Mouse (Mus musculus) neural tube, embryonic 11.5 days (tissue): ENCODE results near the gene Agl. TPM values are rescaled to one million over a fixed set of nuclear protein-coding genes. Genes with fewer than 3 reads are reported as not detected.

Experiments
- ATAC-seq: fragments of 200-750 bp; cut with Nextera tagmentation; 2 replicates; pipeline ENCODE4 v1.8.0; 2017; ENCODE audit warnings: moderate number of reproducible peaks, mild to moderate bottlenecking, moderate TSS enrichment, moderate library complexity; ENCODE audit not compliant: insufficient read depth, low FRiP score, low TSS enrichment
- DNase-seq: peaks from one replicate; pipeline ENCODE4 v3.0.0-alpha.2; 2015; ENCODE audit warnings: low spot score
- H3K27ac ChIP-seq: fragments of 300-500 bp; sonication (generic); 2 replicates; pipeline ENCODE4 v1.5.1; 2014; ENCODE audit warnings: low read depth, mild to moderate bottlenecking, low read length
- H3K27me3 ChIP-seq: fragments of 300-500 bp; sonication (generic); 2 replicates; pipeline ENCODE4 v1.6.1; 2014; ENCODE audit warnings: mild to moderate bottlenecking, low read length, mixed read lengths; ENCODE audit not compliant: control insufficient read depth, insufficient read depth
- H3K36me3 ChIP-seq: fragments of 300-500 bp; sonication (generic); 2 replicates; pipeline ENCODE4 v1.6.1; 2014; ENCODE audit warnings: mild to moderate bottlenecking, low read length, moderate library complexity, mixed read lengths; ENCODE audit not compliant: control insufficient read depth, insufficient read depth
- H3K4me1 ChIP-seq: fragments of 300-500 bp; sonication (generic); 2 replicates; pipeline ENCODE4 v1.6.1; 2014; ENCODE audit warnings: low read length, mixed read lengths; ENCODE audit not compliant: control insufficient read depth, insufficient read depth
- H3K4me2 ChIP-seq: fragments of 300-500 bp; sonication (generic); 2 replicates; pipeline ENCODE4 v1.6.1; 2014; ENCODE audit warnings: low read depth, mild to moderate bottlenecking, moderate library complexity
- H3K4me3 ChIP-seq: fragments of 300-500 bp; sonication (generic); 2 replicates; pipeline ENCODE4 v1.5.1; 2014; ENCODE audit warnings: low read depth, low read length
- H3K9ac ChIP-seq: fragments of 300-500 bp; sonication (generic); 2 replicates; pipeline ENCODE4 v1.6.1; 2014; ENCODE audit warnings: mild to moderate bottlenecking, low read length
- H3K9me3 ChIP-seq: fragments of 300-500 bp; sonication (generic); 2 replicates; pipeline ENCODE4 v1.6.1; 2016; ENCODE audit warnings: low read length; ENCODE audit not compliant: control insufficient read depth
- WGBS: fragments of 180-500 bp; shearing (Covaris S2); extraction: QIAGEN DNeasy Blood & Tissue Kit; methylation state at CpG from one replicate; pipeline ENCODE4 v1.1.7; 2014; 5-methylcytosine and 5-hydroxymethylcytosine counted together
- polyA plus RNA-seq: library from polyadenylated mRNA; unstranded; fragments of >200 nt; fragmentation: Nextera tagmentation; extraction: Ambion mirVana; gene quantifications from 2 replicates; pipeline ENCODE4 v1.2.1, GENCODE M21; 2014

The Agl gene
- 17.0 and 18.2 TPM in 2 replicates for polyA plus RNA-seq

GRCm38 (mm10) chr3:116807811-116808506, at the start of gene Agl:
Gene Agl (minus strand): TSS chr3:116808166.
- H3K36me3 ChIP-seq, result no peaks in the 10 kb centered on the region
- peak within 1 kb of the TSS; percentile 55; the same call in 1 of the 2 replicates for H3K27ac ChIP-seq
- DNase-seq, result peak; percentile 98
- H3K9ac ChIP-seq, result peak within 1 kb of the TSS; percentile 65
- H3K9me3 ChIP-seq, result no peaks in the 10 kb centered on the region
- 0 out of 2 replicates have a peak, but pooled peaks cover 6% of the 10 kb centered on the region for H3K4me1 ChIP-seq
- peak; percentile 100 for ATAC-seq
- 0% methylated on average over 55 of the region's 57 CpGs for WGBS
- H3K27me3 ChIP-seq, result no peaks in the 10 kb centered on the region
- H3K4me3 ChIP-seq, result peak within 1 kb of the TSS; percentile 71
- H3K4me2 ChIP-seq, result peak within 1 kb of the TSS; percentile 52

DNA sequence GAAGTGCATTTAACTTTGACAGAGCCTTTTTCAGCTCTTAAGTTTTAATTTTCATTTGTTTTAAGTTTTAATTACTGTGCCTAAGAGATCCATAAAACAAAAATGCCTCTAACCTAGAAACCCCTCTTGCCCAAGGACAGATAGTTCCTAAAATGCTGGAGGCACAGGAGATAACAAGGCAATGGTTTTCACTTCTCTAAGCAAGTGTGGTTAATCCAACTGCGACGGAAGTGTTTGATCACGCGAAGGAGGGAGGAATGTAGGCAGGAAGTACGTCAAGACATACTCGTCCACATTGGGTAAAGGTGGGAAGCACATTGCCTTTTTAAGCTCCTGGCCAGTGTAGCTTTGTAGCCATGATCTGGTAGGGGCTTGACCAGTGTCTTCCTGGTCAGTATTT, 49.6 kb upstream of the Agl start:
- no peaks in the 10 kb centered on the region for H3K36me3 ChIP-seq
- H3K27ac ChIP-seq, result no peak overlapping the region
- no peak overlapping the region for H3K4me2 ChIP-seq
- H3K4me1 ChIP-seq, result no peaks in the 10 kb centered on the region
- H3K9me3 ChIP-seq, result no peaks in the 10 kb centered on the region
- DNase-seq, result no peak
- no peak overlapping the region for H3K9ac ChIP-seq
- no peak for ATAC-seq
- 84% methylated on average over 6 of the region's 6 CpGs for WGBS
- H3K27me3 ChIP-seq, result no peaks in the 10 kb centered on the region
- no peak overlapping the region for H3K4me3 ChIP-seq

GRCm38 (mm10) chr3:116852421-116852820, 44.5 kb upstream of the Agl start:
- H3K9me3 ChIP-seq, result no peaks in the 10 kb centered on the region
- no peaks in the 10 kb centered on the region for H3K4me1 ChIP-seq
- H3K4me3 ChIP-seq, result no peak overlapping the region
- H3K27ac ChIP-seq, result no peak overlapping the region
- H3K9ac ChIP-seq, result no peak overlapping the region
- H3K36me3 ChIP-seq, result no peaks in the 10 kb centered on the region
- H3K27me3 ChIP-seq, result no peaks in the 10 kb centered on the region
- no peak overlapping the region for H3K4me2 ChIP-seq
- no peak for DNase-seq
- no peak for ATAC-seq
- WGBS, result 91% methylated on average over 3 of the region's 3 CpGs

DNA sequence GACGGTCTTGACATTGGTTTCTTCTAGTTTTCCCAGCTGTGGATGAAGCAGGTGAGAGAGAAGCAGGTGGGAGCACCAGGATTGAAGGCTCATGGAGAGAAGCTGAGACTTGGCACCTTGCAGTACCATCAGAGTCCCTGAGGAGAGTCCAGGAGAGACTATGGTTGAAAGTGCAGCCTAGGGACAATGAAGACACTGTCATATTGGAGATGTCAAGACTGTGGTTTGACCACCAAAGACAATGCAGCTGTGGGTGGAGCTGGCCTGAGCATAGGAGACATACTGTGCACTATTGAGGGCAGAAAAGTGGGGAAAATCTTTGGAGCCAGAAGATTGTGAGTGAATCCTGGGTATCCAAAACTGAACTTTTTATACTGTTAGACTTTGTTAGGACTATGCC, 42.4 kb upstream of the Agl start:
- WGBS, result 83% methylated on average over 1 of the region's 1 CpGs
- Histone ChIP-seq H3K36me3 (no peaks in the 10 kb centered on the region), H3K9ac (no peak overlapping the region), H3K9me3 (no peaks in the 10 kb centered on the region), H3K4me1 (no peaks in the 10 kb centered on the region), H3K4me3 (no peak overlapping the region), H3K27ac (no peak overlapping the region), H3K4me2 (no peak overlapping the region), H3K27me3 (no peaks in the 10 kb centered on the region)
- ATAC-seq, result no peak
- DNase-seq, result no peak

DNA sequence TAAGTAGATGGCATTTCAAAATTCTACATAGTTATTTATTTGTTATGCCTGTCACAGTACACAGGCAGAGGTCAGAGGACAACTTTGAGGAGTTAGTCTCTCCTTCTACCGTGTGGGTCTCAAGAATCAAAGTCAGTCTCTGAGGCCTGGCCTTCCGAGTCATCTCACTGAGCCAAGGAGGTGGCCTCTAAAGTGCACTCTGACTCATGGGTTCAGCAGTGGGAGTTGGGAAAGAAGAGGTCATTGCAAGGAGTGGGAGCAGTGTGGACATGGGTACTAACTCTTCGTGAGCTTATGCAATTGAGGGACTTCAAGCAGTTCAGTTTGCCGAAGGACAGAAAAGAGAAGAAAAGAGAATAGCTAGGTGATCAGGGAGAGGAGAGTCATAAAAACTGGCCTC, 41.0 kb upstream of the Agl start:
- H3K4me3 ChIP-seq, result no peak overlapping the region
- DNase-seq (no peak), ATAC-seq (no peak)
- H3K9ac ChIP-seq, result no peak overlapping the region
- H3K36me3 ChIP-seq, result no peaks in the 10 kb centered on the region
- no peak overlapping the region for H3K4me2 ChIP-seq
- no peaks in the 10 kb centered on the region for H3K4me1 ChIP-seq
- no peak overlapping the region for H3K27ac ChIP-seq
- no peaks in the 10 kb centered on the region for H3K9me3 ChIP-seq
- WGBS, result 86% methylated on average over 4 of the region's 4 CpGs
- no peaks in the 10 kb centered on the region for H3K27me3 ChIP-seq

DNA sequence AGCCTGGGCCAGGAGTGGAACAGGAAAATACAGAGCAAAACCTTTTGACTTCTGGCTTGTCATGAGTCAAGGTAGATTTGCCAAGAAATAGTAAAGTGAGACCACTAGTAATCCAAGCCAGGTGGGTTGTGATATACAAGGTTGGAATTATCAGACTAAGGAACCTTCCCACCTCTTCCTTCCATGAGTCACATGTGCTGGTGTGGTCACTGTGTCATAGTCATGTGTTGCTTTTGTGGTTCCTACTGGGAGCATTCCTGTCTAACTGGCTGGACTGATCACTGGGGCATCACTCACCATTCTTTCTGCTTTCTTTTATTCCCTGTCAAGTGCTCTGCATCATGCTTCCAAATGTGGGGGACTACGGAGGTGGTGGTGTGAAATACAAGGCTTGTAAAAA, 40.1 kb upstream of the Agl start:
- H3K27ac ChIP-seq, result no peak overlapping the region
- WGBS, result 90% methylated on average over 1 of the region's 1 CpGs
- no peak overlapping the region for H3K9ac ChIP-seq
- H3K4me3 ChIP-seq, result no peak overlapping the region
- H3K4me2 ChIP-seq, result no peak overlapping the region
- no peak for DNase-seq
- no peaks in the 10 kb centered on the region for H3K27me3 ChIP-seq
- no peaks in the 10 kb centered on the region for H3K36me3 ChIP-seq
- no peak for ATAC-seq
- no peaks in the 10 kb centered on the region for H3K9me3 ChIP-seq
- H3K4me1 ChIP-seq, result no peaks in the 10 kb centered on the region

DNA sequence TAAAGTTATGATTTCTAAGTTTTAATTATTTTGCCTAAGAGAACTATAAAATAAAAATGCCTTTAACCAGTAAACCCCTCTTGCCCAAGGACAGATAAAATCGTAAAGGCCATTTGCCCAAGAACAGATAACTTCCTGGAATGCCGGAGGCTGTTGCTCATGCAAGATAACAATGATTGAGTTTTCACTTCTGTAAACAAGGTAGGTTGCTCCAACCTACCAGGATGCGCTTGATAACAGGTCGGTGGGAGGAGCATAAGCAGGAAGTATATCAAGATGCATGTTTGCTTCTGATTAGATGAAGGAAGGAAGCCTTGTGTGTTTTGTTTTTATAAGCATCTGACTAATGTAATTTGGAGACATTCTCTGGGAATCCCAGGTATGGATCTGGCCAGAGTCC, 38.1 kb upstream of the Agl start:
- H3K27me3 ChIP-seq, result no peaks in the 10 kb centered on the region
- no peaks in the 10 kb centered on the region for H3K9me3 ChIP-seq
- H3K27ac ChIP-seq, result no peak overlapping the region
- DNase-seq (no peak), ATAC-seq (no peak)
- H3K36me3 ChIP-seq, result no peaks in the 10 kb centered on the region
- no peak overlapping the region for H3K9ac ChIP-seq
- H3K4me1 ChIP-seq, result no peaks in the 10 kb centered on the region
- no peak overlapping the region for H3K4me3 ChIP-seq
- 86% methylated on average over 4 of the region's 4 CpGs for WGBS
- no peak overlapping the region for H3K4me2 ChIP-seq

DNA sequence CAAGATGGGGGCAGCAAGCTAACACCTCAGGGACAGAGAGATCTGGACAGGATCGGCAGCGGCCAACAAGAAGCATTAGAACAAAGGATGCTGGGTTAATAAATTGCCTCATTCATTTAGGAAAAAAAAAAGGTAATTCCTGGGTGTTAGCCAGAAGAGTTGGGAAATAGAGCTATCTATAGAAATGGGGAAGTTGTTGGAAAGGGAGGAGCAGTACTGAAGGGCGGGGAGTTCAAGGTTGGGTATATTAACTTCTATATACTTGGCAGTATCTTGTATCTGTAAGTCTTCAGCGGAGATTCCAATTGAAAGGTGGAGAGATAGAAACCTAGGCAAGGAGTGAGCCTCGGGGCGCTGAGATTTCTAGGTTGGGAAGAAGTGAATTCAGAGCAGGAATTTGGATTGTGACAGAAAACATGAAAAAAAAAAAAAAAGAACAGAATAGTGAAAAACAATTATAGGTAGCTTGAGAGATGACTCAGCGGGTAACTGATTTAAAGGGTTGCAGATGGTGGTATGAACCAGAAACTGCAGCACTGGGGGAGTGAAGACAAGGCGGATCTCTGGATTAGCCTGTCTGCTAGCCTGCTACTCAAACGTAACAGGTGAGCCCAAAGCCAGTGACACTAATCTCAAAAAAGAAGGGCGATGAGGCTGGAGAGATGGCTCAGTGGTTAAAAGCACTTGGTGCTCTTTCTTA, 37.1 kb upstream of the Agl start:
- ATAC-seq (no peak), DNase-seq (no peak)
- Histone ChIP-seq H3K27ac (no peak overlapping the region), H3K9ac (no peak overlapping the region), H3K4me3 (no peak overlapping the region), H3K9me3 (no peaks in the 10 kb centered on the region), H3K36me3 (no peaks in the 10 kb centered on the region), H3K27me3 (no peaks in the 10 kb centered on the region), H3K4me2 (no peak overlapping the region), H3K4me1 (no peaks in the 10 kb centered on the region)
- 90% methylated on average over 10 of the region's 10 CpGs for WGBS

DNA sequence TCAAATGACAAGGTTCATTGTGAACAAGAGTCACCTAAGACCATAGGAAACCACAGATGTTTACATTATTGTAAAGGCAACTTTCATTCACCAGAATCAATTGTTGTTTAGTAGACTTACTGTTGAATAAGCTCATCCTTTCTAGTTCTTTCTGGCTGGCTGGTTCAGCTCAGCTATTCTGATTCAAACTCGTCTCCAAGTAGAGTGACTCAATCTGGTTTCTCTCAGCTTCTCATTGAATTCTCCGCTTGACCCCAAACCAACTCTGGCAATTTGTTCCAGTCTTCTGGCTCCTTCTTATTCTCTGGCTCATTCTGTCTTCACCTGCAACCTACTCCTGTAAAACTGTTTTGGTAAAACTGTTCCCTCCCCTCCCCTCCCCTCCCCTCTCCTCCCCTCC, 33.3 kb upstream of the Agl start:
- H3K27me3 ChIP-seq, result no peaks in the 10 kb centered on the region
- H3K4me1 ChIP-seq, result no peaks in the 10 kb centered on the region
- DNase-seq (no peak), ATAC-seq (no peak)
- 83% methylated on average over 2 of the region's 2 CpGs for WGBS
- no peak overlapping the region for H3K4me2 ChIP-seq
- H3K36me3 ChIP-seq, result no peaks in the 10 kb centered on the region
- no peak overlapping the region for H3K9ac ChIP-seq
- no peak overlapping the region for H3K27ac ChIP-seq
- H3K4me3 ChIP-seq, result no peak overlapping the region
- H3K9me3 ChIP-seq, result no peaks in the 10 kb centered on the region
